Mouse (Mus musculus): ENCODE results near the gene Kifap3. TPM values are rescaled to one million over a fixed set of nuclear protein-coding genes. Genes with fewer than 3 reads are reported as not detected.

Kifap3 gene
- total RNA-seq, 2 experiments from 2014 or later = 261 to 274 TPM

GRCm38 (mm10) chr1:163931801-163932200 is 152.4 kb downstream of the Kifap3 start:
- intact Hi-C loops (cut with DNase I) = loop anchor here (10.0 kb wide), 1 partner anchor 1217 kb away; no protein-coding TSS in a partner anchor
- DNase-seq (ENCODE audit: extremely low spot score in 1 of 2, low spot score in 2 of 2) = no peak

DNA sequence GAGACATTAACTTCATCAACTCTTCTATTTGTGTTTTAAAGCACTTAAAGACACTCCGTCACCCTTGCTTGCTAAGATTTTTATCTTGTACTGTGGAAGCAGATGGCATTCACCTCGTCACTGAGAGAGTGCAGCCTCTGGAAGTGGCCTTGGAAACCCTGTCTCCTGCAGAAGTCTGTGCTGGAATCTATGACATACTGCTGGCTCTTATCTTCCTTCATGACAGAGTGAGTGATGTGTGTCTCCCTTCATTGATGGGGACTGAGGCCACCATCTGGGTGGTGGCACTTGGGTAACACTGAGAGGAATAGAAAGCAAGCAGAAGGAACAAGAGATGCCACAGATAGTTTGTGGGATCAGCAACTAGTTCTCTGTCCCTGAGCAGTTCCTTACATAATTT is 155.2 kb downstream of the Kifap3 start:
- no peak for DNase-seq (ENCODE audit: extremely low spot score in 1 of 2, low spot score in 2 of 2)
- intact Hi-C loops (cut with DNase I) = loop anchor here (10.0 kb wide), 1 partner anchor 1220 kb away; no protein-coding TSS in a partner anchor

GRCm38 (mm10) chr1:163942056-163942455 is 162.7 kb downstream of the Kifap3 start:
- DNase-seq (ENCODE audit: extremely low spot score in 1 of 2, low spot score in 2 of 2) = no peak
- intact Hi-C loops (cut with DNase I) = no loop called here

- intact Hi-C loops (cut with DNase I) = no loop called here
These were observed 174.0 kb downstream of the Kifap3 start for GRCm38 (mm10) chr1:163953396-163953795.

GRCm38 (mm10) chr1:163958036-163958435 is 178.7 kb downstream of the Kifap3 start:
- intact Hi-C loops (cut with DNase I) = no loop called here
- DNase-seq (ENCODE audit: extremely low spot score in 1 of 2, low spot score in 2 of 2) = peak in 1 of 2 experiments; percentile 18

More at GRCm38 (mm10) chr1:163953396-163953795, 174.0 kb downstream of the Kifap3 start:
- DNase-seq (ENCODE audit: extremely low spot score in 1 of 2, low spot score in 2 of 2) = no peak

GRCm38 (mm10) chr1:163964008-163964689 is 184.8 kb downstream of the Kifap3 start:
- DNase-seq (ENCODE audit: extremely low spot score in 1 of 2, low spot score in 2 of 2) = no peak
- intact Hi-C loops (cut with DNase I) = no loop called here

Other genes with a start within 250 kb of the Kifap3 start
- gene Mettl11b, start 54.4 kb upstream of the Kifap3 start, total RNA-seq (2021) = under 1 TPM; 0.79 TPM
- gene Scyl3, start 149.5 kb downstream of the Kifap3 start, total RNA-seq (2021) = 10 to 100 TPM; 21.4 to 22.7 TPM
- 1 to 10 TPM; 1.9 to 2.0 TPM for gene BC055324, start 215.2 kb downstream of the Kifap3 start, total RNA-seq (2021)
- gene Mettl18, start 215.3 kb downstream of the Kifap3 start, total RNA-seq (2021) = 1 to 10 TPM; 4.6 TPM